Mouse (Mus musculus) hindbrain, embryonic 16.5 days (tissue): Measurements from ENCODE around the gene Pum3. TPM values are rescaled to one million over a fixed set of nuclear protein-coding genes. Genes with fewer than 3 reads are reported as not detected.

Experiments
- ATAC-seq: fragments of 200-750 bp; cut with Nextera tagmentation; 2 replicates; pipeline ENCODE4 v1.8.0; 2017; ENCODE audit warnings: moderate TSS enrichment, moderate library complexity
- H3K27ac ChIP-seq: fragments of 300-500 bp; sonication (generic); 2 replicates; pipeline ENCODE4 v1.5.1; 2014; ENCODE audit warnings: low read depth, mild to moderate bottlenecking, control low read depth, low read length, moderate library complexity
- H3K27me3 ChIP-seq: fragments of 300-500 bp; sonication (generic); replicated peaks from 2 replicates; pipeline ENCODE4 v1.6.1; 2014; ENCODE audit warnings: low read length; ENCODE audit not compliant: control insufficient read depth, insufficient read depth
- H3K36me3 ChIP-seq: fragments of 300-500 bp; sonication (generic); 2 replicates; pipeline ENCODE4 v1.6.1; 2014; ENCODE audit warnings: mild to moderate bottlenecking, low read length, moderate library complexity, mixed read lengths; ENCODE audit not compliant: control insufficient read depth, insufficient read depth
- H3K4me1 ChIP-seq: fragments of 300-500 bp; sonication (generic); 2 replicates; pipeline ENCODE4 v1.6.1; 2014; ENCODE audit warnings: low read depth, low read length; ENCODE audit not compliant: control insufficient read depth, insufficient read depth
- H3K4me2 ChIP-seq: fragments of 300-500 bp; sonication (generic); 2 replicates; pipeline ENCODE4 v1.6.1; 2014; ENCODE audit warnings: mild to moderate bottlenecking, low read length, control low read depth, moderate library complexity
- H3K4me3 ChIP-seq: fragments of 300-500 bp; sonication (generic); 2 replicates; pipeline ENCODE4 v1.5.1; 2014; ENCODE audit warnings: mild to moderate bottlenecking, low read length, control low read depth, moderate library complexity
- H3K9ac ChIP-seq: fragments of 300-500 bp; sonication (generic); 2 replicates; pipeline ENCODE4 v1.6.1; 2014; ENCODE audit warnings: low read depth, mild to moderate bottlenecking, control low read depth, low read length, moderate library complexity
- H3K9me3 ChIP-seq: fragments of 300-500 bp; sonication (generic); 2 replicates; pipeline ENCODE4 v1.6.1; 2014; ENCODE audit warnings: mild to moderate bottlenecking, low read length, moderate library complexity; ENCODE audit not compliant: control insufficient read depth
- WGBS: fragments of 180-500 bp; shearing (Covaris S2); extraction: QIAGEN DNeasy Blood & Tissue Kit; methylation state at CpG from one replicate; pipeline ENCODE4 v1.1.7; 2014; 5-methylcytosine and 5-hydroxymethylcytosine counted together
- polyA plus RNA-seq: library from polyadenylated mRNA; unstranded; fragments of >200 nt; fragmentation: Nextera tagmentation; extraction: Ambion mirVana; gene quantifications from 2 replicates; pipeline ENCODE4 v1.2.1, GENCODE M21; 2015

Gene Pum3
- polyA plus RNA-seq, 1 experiment from 2014 or later = 51.7 TPM

- H3K4me2 ChIP-seq = no peak overlapping the region
- WGBS = 86% methylated on average over 1 of the region's 1 CpGs
- H3K27me3 ChIP-seq = no peaks in the 10 kb centered on the region
- H3K27ac ChIP-seq = no peak overlapping the region
- H3K36me3 ChIP-seq = peaks cover 14% of the 10 kb centered on the region
- ATAC-seq = no peak
- no peaks in the 10 kb centered on the region for H3K4me1 ChIP-seq
- H3K4me3 ChIP-seq = no peak overlapping the region
- no peak overlapping the region for H3K9ac ChIP-seq
- H3K9me3 ChIP-seq = no peaks in the 10 kb centered on the region
These were observed 47.5 kb downstream of the Pum3 start for GRCm38 (mm10) chr19:27382131-27382530.

GRCm38 (mm10) chr19:27379712-27380401, 49.8 kb downstream of the Pum3 start:
- Histone ChIP-seq H3K9me3 (no peaks in the 10 kb centered on the region), H3K4me1 (no peaks in the 10 kb centered on the region), H3K27ac (no peak overlapping the region), H3K36me3 (no peaks in the 10 kb centered on the region; the same call in none of the 2 replicates), H3K4me3 (no peak overlapping the region), H3K4me2 (no peak overlapping the region), H3K9ac (no peak overlapping the region), H3K27me3 (no peaks in the 10 kb centered on the region)
- WGBS = 79% methylated on average over 2 of the region's 2 CpGs
- ATAC-seq = 0 out of 2 replicates have a peak, but pooled peaks have one; percentile 17

GRCm38 (mm10) chr19:27370784-27371183, 58.8 kb downstream of the Pum3 start:
- Histone ChIP-seq H3K4me3 (no peak overlapping the region), H3K4me2 (no peak overlapping the region), H3K36me3 (no peaks in the 10 kb centered on the region), H3K27ac (no peak overlapping the region), H3K27me3 (no peaks in the 10 kb centered on the region), H3K9me3 (no peaks in the 10 kb centered on the region), H3K9ac (no peak overlapping the region), H3K4me1 (no peaks in the 10 kb centered on the region)
- WGBS = 90% methylated on average over 2 of the region's 2 CpGs
- no peak for ATAC-seq

GRCm38 (mm10) chr19:27370174-27370573, 59.5 kb downstream of the Pum3 start:
- Histone ChIP-seq H3K9me3 (no peaks in the 10 kb centered on the region), H3K36me3 (no peaks in the 10 kb centered on the region), H3K27me3 (no peaks in the 10 kb centered on the region), H3K4me3 (no peak overlapping the region), H3K9ac (no peak overlapping the region), H3K4me2 (no peak overlapping the region), H3K27ac (no peak overlapping the region), H3K4me1 (no peaks in the 10 kb centered on the region)
- no peak for ATAC-seq
- 86% methylated on average over 2 of the region's 2 CpGs for WGBS

GRCm38 (mm10) chr19:27369461-27370135, 60.0 kb downstream of the Pum3 start:
- no peak overlapping the region for H3K27ac ChIP-seq
- no peak overlapping the region for H3K4me3 ChIP-seq
- no peak overlapping the region for H3K9ac ChIP-seq
- H3K9me3 ChIP-seq = no peaks in the 10 kb centered on the region
- H3K27me3 ChIP-seq = no peaks in the 10 kb centered on the region
- no peaks in the 10 kb centered on the region for H3K36me3 ChIP-seq
- H3K4me1 ChIP-seq = no peaks in the 10 kb centered on the region
- no peak overlapping the region for H3K4me2 ChIP-seq
- ATAC-seq = no peak
- WGBS = 61% methylated on average over 3 of the region's 3 CpGs

GRCm38 (mm10) chr19:27366113-27366746, 63.4 kb downstream of the Pum3 start:
- Histone ChIP-seq H3K9me3 (no peaks in the 10 kb centered on the region), H3K9ac (no peak overlapping the region), H3K27ac (no peak overlapping the region), H3K4me3 (no peak overlapping the region), H3K4me2 (no peak overlapping the region), H3K36me3 (no peaks in the 10 kb centered on the region), H3K4me1 (no peaks in the 10 kb centered on the region; the same call in 1 of the 2 replicates), H3K27me3 (no peaks in the 10 kb centered on the region)
- no peak for ATAC-seq
- 88% methylated on average over 10 of the region's 10 CpGs for WGBS

GRCm38 (mm10) chr19:27364521-27364931, 65.1 kb downstream of the Pum3 start:
- Histone ChIP-seq H3K9ac (no peak overlapping the region), H3K27ac (no peak overlapping the region), H3K4me3 (no peak overlapping the region), H3K36me3 (no peaks in the 10 kb centered on the region), H3K4me1 (no peaks in the 10 kb centered on the region; the same call in 1 of the 2 replicates), H3K9me3 (no peaks in the 10 kb centered on the region), H3K27me3 (no peaks in the 10 kb centered on the region), H3K4me2 (peak overlapping the region; percentile 30)
- peak; percentile 48; the same call in 1 of the 2 replicates for ATAC-seq
- 19% methylated on average over 8 of the region's 8 CpGs for WGBS

GRCm38 (mm10) chr19:27363891-27364290, 65.7 kb downstream of the Pum3 start:
- no peaks in the 10 kb centered on the region for H3K9me3 ChIP-seq
- H3K4me3 ChIP-seq = no peak overlapping the region
- ATAC-seq = no peak
- no peaks in the 10 kb centered on the region for H3K27me3 ChIP-seq
- no peak overlapping the region for H3K27ac ChIP-seq
- H3K4me1 ChIP-seq = no peaks in the 10 kb centered on the region; the same call in 1 of the 2 replicates
- H3K9ac ChIP-seq = no peak overlapping the region
- H3K4me2 ChIP-seq = no peak overlapping the region; the same call in 1 of the 2 replicates
- 62% methylated on average over 4 of the region's 4 CpGs for WGBS
- H3K36me3 ChIP-seq = no peaks in the 10 kb centered on the region

GRCm38 (mm10) chr19:27360381-27360780, 69.2 kb downstream of the Pum3 start:
- H3K4me1 ChIP-seq = no peaks in the 10 kb centered on the region; the same call in 1 of the 2 replicates
- H3K4me3 ChIP-seq = no peak overlapping the region
- H3K27me3 ChIP-seq = no peaks in the 10 kb centered on the region
- no peaks in the 10 kb centered on the region for H3K36me3 ChIP-seq
- no peak overlapping the region for H3K27ac ChIP-seq
- ATAC-seq = no peak
- no peak overlapping the region for H3K4me2 ChIP-seq
- no peak overlapping the region for H3K9ac ChIP-seq
- H3K9me3 ChIP-seq = no peaks in the 10 kb centered on the region
